Mouse (Mus musculus): Measurements from ENCODE around the gene Sh3pxd2a.

DNA sequence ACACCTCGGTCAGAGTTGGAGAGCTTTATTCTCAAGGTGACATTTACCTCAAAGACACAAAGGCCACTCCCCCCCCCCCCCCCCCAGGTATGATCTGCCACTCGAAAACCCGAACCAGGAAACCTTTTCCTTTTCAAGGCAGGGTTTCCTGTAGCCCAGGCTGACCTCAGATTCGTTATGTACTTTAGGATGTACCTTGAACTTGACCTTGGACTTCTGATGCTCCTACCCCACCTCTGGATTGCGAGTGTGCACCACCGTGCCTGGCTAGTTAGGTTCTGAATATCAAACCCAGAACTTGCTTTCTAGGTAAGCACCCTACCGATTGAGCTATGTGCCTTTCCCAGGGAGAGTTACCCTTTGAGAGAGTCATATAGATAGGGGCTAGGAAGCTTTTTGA is 215.9 kb downstream of the Sh3pxd2a start:
- no peak for TF ChIP-seq POLR2A (IDR thresholded peaks at IDR 0.05; ENCODE audit: insufficient read depth, low read depth, low read length)
- no peak for TF ChIP-seq CTCF (IDR thresholded peaks at IDR 0.05)
- no peak for TF ChIP-seq EP300 (IDR thresholded peaks at IDR 0.05; ENCODE audit: insufficient read depth, low read depth, low read length)

Data from heart, adult 2 months (tissue).